Mouse (Mus musculus) heart, postnatal 0 days (tissue): Measurements from ENCODE around the gene Naa20.

ENCODE experiments used
- CTCF ChIP-seq: IDR thresholded peaks from 2 replicates; pipeline ENCODE4 v1.5.1; 2016; ENCODE audit warnings: antibody characterized with exemption, control low read depth, low read depth
- EP300 ChIP-seq: IDR thresholded peaks from 2 replicates; pipeline ENCODE4 v1.6.1; 2016; ENCODE audit warnings: antibody characterized with exemption, low read depth

DNA sequence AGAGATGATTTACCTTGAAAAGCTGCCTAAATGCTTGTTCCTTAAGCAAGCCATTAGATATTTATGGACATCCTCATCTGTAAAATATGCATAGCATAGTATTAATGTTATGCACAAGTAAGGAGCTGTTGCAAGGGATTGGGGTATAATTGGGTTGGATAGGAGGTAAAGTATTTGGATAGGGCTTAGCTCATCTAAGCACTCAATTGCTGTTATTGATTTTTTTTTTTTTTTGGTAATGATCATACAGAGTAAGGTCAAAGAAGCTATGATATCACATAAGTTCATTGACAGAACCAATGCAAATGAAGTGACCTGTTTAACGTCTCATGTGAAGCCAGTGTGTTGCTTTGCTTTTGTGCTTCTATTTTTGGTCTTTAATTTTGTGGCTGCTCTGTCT, 27.9 kb upstream of the Naa20 start:
- TF ChIP-seq CTCF = no peak
- no peak for TF ChIP-seq EP300
